Mouse (Mus musculus): ENCODE data around the gene Timm23. TPM values are rescaled to one million over a fixed set of nuclear protein-coding genes. Genes with fewer than 3 reads are reported as not detected.
"Not testable (repeated sequence)": the region's sequence is repeated elsewhere in the genome, so short reads cannot be mapped to it uniquely, and the experiment has no call there.

The Timm23 gene
- total RNA-seq, 1 experiment from 2014 or later: 133 TPM

GRCm38 (mm10) chr14:32145809-32146511 lies 55.7 kb downstream of the Timm23 start:
- ATAC-seq (replicated peaks in 1 of 2; ENCODE audit: insufficient read depth in 1 of 2, low FRiP score in 2 of 2, low TSS enrichment in 1 of 2, low read depth in 1 of 2, poor library complexity in 2 of 2, severe bottlenecking in 2 of 2): peak in 1 of 2 experiments; percentile 39; a peak in 1 of 4 replicates

- ATAC-seq (replicated peaks in 1 of 2; ENCODE audit: insufficient read depth in 1 of 2, low FRiP score in 2 of 2, low TSS enrichment in 1 of 2, low read depth in 1 of 2, poor library complexity in 2 of 2, severe bottlenecking in 2 of 2): no peak
These were observed 56.3 kb downstream of the Timm23 start for GRCm38 (mm10) chr14:32145401-32145800.

DNA sequence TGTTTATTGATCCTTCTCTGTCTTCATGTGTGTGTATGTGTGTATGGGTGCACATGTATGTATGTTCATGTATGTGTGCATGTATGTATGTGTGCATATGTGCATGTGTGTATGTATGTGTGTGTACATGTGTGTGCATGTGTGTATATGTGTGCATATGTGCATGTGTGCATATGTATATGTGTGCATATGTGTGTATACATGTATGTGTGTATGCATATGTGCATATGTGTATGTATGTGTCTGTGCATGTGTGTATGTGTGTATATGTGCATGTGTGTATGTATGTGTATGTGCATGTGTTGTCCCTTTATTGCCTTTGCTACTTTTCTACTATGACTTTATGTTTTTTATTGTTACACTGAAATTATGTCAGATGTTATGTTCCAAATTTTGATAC lies 57.0 kb downstream of the Timm23 start:
- ATAC-seq (replicated peaks in 1 of 2; ENCODE audit: insufficient read depth in 1 of 2, low FRiP score in 2 of 2, low TSS enrichment in 1 of 2, low read depth in 1 of 2, poor library complexity in 2 of 2, severe bottlenecking in 2 of 2): no peak

- no peak for ATAC-seq (replicated peaks in 1 of 2; ENCODE audit: insufficient read depth in 1 of 2, low FRiP score in 2 of 2, low TSS enrichment in 1 of 2, low read depth in 1 of 2, poor library complexity in 2 of 2, severe bottlenecking in 2 of 2)
These were observed 60.0 kb downstream of the Timm23 start, which contains the start of gene Msmb for GRCm38 (mm10) chr14:32141723-32142122. Msmb (plus strand) TSS chr14:32142023.

- ATAC-seq (replicated peaks in 1 of 2; ENCODE audit: insufficient read depth in 1 of 2, low FRiP score in 2 of 2, low TSS enrichment in 1 of 2, low read depth in 1 of 2, poor library complexity in 2 of 2, severe bottlenecking in 2 of 2): 0 out of 4 replicates have a peak, but pooled peaks of 1 of the 2 experiments have one; percentile 25
These were observed 61.2 kb downstream of the Timm23 start for GRCm38 (mm10) chr14:32140359-32140965.

- not testable (repeated sequence) for ATAC-seq (replicated peaks in 1 of 2; ENCODE audit: insufficient read depth in 1 of 2, low FRiP score in 2 of 2, low TSS enrichment in 1 of 2, low read depth in 1 of 2, poor library complexity in 2 of 2, severe bottlenecking in 2 of 2)
These were observed 65.2 kb downstream of the Timm23 start for GRCm38 (mm10) chr14:32136467-32136866.

- ATAC-seq (replicated peaks in 1 of 2; ENCODE audit: insufficient read depth in 1 of 2, low FRiP score in 2 of 2, low TSS enrichment in 1 of 2, low read depth in 1 of 2, poor library complexity in 2 of 2, severe bottlenecking in 2 of 2): no peak
These were observed 67.4 kb downstream of the Timm23 start for GRCm38 (mm10) chr14:32134293-32134692.

DNA sequence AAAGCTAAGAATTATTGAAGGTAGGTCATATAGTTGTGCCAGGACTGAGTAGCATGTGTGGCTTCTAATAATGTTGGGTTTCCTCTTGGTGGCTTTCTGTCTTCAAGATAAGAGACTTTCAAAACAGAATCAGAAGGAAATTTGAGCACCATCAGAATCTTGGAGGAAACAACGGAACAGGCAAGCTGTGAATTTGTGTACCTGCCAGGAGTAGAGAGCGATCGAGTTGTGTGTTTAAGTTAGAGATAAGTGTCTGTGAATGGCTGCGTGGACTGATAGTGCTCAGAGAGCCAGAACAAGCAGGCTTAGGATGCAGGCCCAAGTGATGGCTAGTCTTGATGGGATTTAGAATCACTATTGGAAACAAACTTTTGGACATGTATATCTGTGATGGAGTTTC lies 69.9 kb downstream of the Timm23 start:
- peak in 1 of 2 experiments; percentile 29; a peak in 1 of 4 replicates for ATAC-seq (replicated peaks in 1 of 2; ENCODE audit: insufficient read depth in 1 of 2, low FRiP score in 2 of 2, low TSS enrichment in 1 of 2, low read depth in 1 of 2, poor library complexity in 2 of 2, severe bottlenecking in 2 of 2)

Other genes starting within 250 kb of the Timm23 start
- gene Galnt15, start 172.9 kb downstream of the Timm23 start, total RNA-seq (2017): not detected in 2 replicates
- 35.1 and 39.9 TPM in 2 replicates for gene Oxnad1, start 116.5 kb downstream of the Timm23 start, total RNA-seq (2017)
- gene Dph3, start 116.2 kb downstream of the Timm23 start, total RNA-seq (2017): 36.6 and 65.5 TPM in 2 replicates
- not detected in 2 replicates for gene Msmb, start 59.9 kb downstream of the Timm23 start, total RNA-seq (2017)
- gene Ncoa4, start 42.0 kb downstream of the Timm23 start, total RNA-seq (2017): 148 and 203 TPM in 2 replicates
- 119 and 125 TPM in 2 replicates for gene Parg, start 51 bp upstream of the Timm23 start, total RNA-seq (2017)
- 0.13 TPM in 1 of 2 replicates, not detected in the other for gene Ogdhl, start 120.1 kb upstream of the Timm23 start, total RNA-seq (2017)
- gene 1700024G13Rik, start 186.5 kb upstream of the Timm23 start, total RNA-seq (2017): not detected in 2 replicates